Mouse (Mus musculus): ENCODE results near the gene Fbxo8.

The Fbxo8 gene

DNA sequence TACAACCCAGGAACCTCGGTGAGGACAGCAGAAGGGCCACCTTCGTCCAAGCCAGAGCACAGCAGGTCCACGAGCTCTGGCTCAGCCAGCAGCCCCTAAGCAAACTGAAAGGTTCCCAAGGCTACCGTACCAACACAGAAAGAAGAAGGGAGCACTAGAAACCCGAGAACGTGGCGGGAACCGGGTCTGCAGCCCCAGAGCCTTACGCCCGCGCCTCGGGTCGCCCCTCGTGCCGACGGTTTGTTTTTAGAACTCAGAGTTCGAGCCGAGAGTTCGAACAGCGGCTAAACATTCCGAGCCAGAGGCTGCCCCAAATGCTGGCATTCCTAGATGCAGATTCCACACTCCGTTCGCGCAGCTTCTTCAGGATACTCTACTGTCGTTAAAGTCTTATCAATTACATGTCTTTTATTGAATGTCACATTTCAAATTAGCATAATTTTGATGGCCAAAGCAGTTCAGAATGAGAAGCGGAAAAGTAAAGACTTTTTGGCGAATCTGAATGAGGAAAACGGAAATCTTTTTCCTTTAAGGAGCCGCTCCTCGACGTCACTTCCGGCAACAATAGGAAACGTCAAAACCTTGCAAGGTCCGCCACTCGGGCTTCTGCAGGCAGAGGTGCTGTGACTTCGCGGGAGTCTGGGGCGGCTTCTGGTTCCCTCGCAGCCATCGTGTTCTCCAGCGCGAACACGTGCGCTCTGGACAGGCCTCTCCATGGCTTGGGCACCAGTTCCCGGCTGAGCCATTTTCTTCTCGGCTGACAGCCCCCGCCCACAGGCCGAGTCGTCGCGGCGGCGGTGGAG is at the start of gene Fbxo8, which contains the start of gene Cep44:
Fbxo8 (plus strand) TSS at position 533 of the 803 bp plus-strand sequence.
Cep44 (minus strand) TSS at position 490 of the 803 bp plus-strand sequence.
- DNase-seq (ENCODE audit: low spot score in 2 of 2): peak; percentile 58 to 76

DNA sequence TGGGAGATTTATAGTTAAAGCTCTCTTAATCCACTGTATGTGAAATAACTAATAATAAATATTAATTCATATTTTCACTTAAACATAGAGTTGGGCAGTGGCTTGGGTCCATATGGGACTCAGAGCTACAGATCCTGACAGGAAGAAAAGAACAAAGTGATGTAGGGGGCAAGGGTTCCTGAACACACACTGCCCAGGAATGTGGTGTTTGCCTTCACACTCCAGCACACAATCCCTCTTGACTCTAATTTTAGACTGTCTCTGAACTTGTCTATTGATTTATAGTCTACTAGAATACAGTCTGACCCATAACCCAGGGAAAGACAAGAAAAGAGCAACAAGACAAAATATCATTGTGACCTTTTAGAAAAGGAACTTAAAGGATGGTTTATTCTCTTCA is 49.0 kb upstream of the Fbxo8 start:
- DNase-seq (ENCODE audit: low spot score in 2 of 2): no peak

DNA sequence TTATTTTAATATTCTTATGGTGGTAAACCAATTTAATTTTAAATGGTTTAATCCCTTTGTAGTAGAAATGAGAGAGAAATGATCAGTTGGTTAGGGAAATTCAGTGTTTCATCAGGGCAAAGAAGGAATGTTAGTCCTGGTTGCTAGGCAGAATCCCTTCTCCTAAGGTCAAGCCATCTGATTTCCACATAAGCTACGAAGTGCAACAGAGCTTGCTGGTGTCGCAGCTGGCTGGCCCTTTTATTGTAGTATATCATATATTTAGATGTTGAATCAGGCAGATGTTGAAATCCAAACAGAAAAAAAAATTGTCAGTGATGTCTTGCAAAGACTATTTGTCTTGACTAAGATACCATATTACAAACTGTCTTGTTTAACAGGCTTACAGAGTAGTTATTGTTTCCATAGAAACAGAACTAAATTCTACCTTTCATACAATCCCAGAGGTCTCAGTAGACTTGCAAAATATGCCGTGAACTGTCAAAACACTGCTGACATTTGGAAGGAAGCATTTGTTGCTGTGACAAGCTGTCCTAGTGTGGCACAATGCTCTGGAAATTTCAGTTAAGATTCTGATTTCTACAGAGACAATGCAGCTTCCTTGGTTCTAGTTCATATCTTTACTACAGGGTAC is 42.5 kb upstream of the Fbxo8 start:
- no peak for DNase-seq (ENCODE audit: low spot score in 2 of 2)

DNA sequence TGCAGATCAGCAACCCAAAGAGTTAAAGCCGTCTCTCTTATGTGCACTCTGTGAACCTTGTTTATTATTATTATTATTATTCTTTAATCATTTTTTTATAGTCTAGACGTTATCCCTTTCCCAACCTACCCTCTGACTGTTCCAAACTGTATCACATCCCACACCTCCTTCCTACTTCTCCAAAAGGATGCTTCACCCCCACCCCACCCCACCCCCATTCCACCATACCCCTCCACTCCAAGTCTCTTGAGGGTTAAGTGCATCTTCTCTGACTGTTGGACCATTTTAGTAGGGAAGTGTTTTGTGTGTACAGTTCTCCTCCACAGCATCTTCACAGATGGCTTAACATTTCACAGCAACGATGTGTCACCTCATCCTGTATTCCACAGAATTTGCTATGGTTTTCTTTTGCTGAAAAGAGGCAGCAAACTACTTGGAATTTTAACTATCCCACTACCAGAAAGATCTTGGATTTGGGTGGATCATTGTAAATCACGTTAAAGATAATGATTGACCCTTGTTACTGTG is 41.9 kb upstream of the Fbxo8 start:
- DNase-seq (ENCODE audit: low spot score in 2 of 2): no peak

DNA sequence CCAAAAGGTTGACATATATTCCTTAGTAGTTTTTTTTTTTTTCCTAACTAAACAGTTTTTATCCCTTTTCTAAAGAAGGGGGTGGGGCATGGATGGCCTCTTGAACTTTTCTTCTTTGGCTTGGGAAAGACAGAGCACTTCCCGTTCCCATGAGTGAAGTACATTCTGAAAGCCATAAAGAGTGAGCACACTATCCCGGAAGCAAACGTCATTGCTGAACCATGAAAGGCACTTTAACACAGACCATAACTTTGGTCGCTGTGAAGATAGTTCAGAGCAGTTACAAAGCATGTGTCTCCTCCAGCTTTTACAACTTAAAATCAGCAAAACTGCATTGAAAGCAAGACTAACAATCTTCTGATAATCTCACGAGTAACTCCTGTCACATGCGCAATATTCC is 32.0 kb upstream of the Fbxo8 start:
- no peak for DNase-seq (ENCODE audit: low spot score in 2 of 2)

DNA sequence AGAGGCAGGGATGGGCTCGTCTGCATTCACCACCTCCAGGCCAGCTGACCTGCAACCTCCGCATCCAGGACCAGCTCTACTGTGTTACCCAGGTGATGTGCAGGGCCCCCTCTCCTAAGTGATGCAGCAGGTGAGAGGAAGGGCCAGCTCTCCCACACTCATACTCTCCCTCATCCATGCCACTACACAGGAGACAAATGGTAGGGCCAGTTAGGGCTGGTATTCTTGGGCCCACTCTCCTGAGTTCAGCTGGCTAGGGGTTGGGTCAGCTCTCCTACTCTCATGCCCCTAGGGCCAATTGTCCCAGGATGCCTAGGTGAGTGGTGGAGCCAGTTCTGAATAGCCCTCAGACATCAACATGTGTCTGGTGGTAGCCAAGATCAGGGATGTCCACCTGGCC is 30.6 kb upstream of the Fbxo8 start:
- DNase-seq (ENCODE audit: low spot score in 2 of 2): no peak

DNA sequence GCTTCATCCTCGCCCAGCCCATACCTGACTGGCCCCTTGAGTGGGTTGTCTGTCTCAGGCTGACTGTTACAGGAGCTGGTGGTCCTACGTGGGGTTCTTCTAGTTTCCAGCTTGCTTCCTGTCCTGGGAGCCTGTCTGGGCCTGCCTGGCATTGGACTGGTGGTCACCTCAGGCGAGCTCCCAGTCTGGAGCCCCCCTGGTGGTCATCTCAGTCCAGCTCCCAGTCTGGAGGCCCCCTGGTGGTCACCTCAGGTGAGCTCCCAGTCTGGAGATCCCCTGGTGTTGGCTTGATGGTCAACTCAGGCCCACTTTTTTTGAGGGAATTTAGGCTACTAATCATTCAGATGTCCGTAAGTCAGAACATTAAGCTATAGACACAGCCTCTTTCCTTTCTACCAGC is 29.8 kb upstream of the Fbxo8 start:
- DNase-seq (ENCODE audit: low spot score in 2 of 2): no peak

DNA sequence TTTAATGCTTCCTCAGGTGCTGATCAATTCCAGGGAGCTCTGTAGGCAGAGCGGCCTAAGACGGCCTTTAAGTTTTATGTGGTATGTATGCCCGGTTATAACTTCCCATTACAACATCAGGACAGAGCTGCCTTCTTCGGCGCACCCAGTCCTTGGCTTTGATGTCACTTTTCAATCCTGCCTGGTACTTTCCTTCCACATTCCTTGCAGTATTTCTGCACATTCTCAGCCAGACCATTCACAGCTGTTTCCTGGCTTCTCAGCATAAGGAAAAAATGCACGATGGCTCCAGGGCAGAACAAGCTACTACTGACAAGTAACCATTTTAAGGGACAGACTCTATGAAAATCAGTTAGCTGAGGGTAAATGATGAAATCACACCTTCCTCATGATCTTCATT is 22.0 kb upstream of the Fbxo8 start:
- DNase-seq (ENCODE audit: low spot score in 2 of 2): no peak

DNA sequence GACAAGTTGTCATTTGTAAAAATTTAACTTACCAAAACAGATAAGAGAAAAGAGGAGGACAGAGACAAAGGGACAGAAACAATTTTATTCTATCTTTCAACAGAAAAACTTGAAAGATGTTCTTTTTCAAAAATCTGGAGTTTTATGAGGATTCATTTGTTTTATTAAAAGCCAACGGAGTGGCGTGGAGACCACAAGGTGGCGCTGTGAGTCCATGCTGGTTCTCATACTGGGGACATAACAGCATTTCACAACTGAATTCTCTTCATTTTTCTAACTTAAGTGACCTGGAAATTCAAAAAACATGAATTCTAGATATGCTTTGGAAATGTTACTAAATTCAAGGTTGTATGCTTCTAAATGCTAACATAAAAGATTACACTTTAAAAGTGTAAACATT is 20.5 kb upstream of the Fbxo8 start:
- peak in 1 of 2 experiments; percentile 50 for DNase-seq (ENCODE audit: low spot score in 2 of 2)

DNA sequence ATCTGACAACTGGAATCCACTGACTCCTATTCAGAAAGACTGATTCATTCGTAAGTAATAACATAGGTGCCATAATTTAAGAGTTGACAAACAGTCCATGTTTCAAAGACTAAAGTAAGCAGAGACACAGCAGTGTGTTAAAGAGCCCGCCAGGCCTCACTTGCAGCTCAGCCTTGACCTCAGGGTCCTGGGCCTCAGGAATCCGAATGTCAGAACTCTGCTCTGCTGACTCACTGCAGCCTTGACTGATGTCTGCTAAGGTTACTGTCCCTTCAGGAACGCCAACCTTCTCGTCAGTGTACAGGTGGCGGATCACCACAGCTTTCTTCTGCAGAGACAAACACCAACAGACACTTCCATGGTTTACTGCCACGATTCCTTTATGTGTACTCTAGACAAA is 10.2 kb upstream of the Fbxo8 start:
- DNase-seq (ENCODE audit: low spot score in 2 of 2): no peak

DNA sequence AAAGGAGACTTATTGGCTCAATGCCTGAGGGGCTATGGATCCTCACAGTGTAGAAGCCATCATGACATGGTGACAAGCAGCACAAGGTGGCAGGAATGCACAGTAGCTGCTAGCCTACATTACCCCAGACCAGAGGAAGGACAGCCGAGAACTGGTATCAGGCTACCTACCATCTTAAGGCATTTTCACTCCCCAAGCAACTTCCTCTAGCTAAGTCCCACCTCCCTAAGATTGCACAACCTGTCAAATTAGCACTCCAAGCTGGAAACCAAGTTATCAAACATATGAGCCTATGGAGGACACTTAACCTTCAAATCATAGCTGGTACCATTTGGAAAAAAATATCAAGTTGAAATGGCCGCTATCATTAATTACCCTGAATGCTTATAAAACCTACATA is 3.0 kb upstream of the Fbxo8 start:
- DNase-seq (ENCODE audit: low spot score in 2 of 2): no peak

DNA sequence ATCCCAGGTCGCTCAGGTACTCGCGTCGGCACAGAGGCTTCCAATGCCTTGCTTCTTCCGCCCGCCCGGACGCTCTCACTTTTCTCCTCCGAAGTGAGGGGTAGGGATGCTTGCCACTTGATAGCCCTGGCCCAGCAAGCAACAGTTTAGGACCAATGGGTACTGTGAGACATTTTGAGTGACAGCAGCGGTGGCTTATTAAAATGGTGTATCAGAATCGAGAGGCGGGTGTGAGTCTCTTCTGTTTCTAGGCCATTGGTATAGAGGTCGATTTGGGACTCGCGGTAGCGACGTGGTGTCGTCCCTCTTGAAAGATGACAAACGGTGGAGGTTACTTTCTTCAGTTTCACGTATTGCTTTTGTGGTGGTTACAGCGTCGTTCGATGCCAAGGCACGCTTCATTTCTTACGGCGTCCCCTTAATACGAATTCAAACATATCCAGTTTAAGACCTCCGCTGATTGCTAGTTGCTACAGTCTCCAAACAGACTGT is 517 bp downstream of the Fbxo8 start:
- peak; percentile 87 to 88 for DNase-seq (ENCODE audit: low spot score in 2 of 2)

DNA sequence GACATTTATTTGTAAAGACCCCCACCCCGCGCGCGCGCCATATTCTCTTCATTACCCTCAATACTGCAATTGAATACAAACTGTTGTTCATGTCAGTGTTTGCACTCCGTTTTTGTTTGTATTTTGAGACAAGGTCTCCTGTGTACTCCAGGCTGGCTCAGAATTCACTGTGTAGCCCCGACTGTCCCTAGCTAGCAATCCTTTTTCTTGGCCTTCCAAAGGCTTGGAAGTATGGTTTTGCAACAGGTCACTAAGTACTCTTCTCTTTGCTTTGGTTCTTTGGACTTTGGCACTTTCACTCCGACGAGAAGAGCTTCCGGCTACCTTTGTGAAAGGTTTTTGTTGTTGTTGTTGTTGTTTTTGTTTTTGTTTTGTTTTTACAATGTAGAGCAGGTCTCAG is 1.2 kb downstream of the Fbxo8 start:
- DNase-seq (ENCODE audit: low spot score in 2 of 2): no peak

DNA sequence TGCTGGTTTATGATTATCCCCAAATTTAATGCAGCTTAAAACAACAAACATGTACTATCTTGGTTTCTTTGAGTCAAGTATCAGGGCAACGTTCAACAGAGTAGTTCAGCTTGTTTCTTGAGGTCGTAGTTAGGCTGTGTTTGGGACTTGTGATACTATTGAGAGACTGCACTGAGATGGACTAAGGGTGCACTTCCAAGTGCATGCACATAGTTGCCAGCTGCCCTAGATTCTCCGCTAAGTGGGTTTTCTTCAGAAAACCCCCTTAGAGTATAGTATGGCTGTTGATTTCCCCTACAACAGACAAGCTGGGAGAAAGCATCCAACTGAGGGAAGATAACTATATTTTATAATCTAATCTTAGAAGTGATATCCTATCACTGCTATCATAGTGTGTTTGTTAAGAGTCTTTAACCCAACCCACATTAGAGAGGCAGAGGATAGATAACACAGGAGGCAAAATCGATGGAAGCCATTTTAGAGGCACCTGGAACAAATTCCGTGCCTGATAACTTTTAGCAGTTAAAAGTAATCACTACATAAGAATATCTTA is 1.7 kb downstream of the Fbxo8 start:
- DNase-seq (ENCODE audit: low spot score in 2 of 2): no peak

DNA sequence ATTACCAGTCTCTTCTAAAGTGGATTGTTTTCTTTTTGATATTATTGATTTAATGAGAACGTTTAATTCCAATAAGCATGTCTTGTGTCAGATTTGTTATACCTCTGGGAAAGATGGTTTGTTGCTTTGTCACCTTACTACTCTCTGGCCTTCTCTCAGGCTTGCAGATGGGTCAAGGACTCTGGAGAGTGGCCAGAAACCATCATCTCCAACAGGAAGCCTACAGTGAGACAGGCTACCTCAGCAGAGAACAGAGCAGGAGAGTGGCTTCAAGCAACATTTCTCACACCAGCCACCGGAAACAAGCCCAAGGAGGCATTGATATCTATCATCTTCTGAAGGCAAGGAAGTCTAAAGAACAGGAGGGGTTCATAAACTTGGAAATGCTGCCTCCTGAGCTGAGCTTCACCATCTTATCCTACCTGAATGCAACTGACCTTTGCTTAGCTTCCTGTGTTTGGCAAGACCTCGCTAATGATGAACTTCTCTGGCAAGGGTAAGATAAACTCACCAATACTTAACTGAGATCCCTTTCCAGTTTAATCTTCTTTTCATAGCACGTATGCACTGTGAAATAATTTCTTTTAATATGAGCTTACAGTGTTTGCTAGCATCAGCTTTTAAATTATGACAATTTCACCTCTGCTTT is 13.6 kb downstream of the Fbxo8 start:
- DNase-seq (ENCODE audit: low spot score in 2 of 2): no peak

DNA sequence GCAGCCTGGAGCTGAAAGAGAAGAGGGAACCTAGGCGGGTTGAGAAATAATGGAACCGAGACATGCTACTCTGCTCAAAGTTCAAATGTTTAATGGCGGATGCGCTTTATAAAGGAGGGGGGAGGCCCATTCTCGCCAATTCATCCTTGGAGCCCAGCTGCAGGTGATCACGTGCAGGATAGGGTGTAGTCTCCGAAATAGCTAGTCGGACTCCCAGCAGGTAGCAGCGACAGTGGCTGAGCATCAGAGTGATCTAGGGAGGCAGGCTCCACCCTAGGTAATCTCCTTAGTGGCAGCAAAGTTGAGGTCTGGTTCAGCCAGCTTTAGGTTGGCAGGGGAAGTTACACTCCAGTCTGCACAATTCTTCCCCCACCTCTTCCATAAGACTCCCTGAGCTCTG is 16.0 kb downstream of the Fbxo8 start:
- DNase-seq (ENCODE audit: low spot score in 2 of 2): no peak

DNA sequence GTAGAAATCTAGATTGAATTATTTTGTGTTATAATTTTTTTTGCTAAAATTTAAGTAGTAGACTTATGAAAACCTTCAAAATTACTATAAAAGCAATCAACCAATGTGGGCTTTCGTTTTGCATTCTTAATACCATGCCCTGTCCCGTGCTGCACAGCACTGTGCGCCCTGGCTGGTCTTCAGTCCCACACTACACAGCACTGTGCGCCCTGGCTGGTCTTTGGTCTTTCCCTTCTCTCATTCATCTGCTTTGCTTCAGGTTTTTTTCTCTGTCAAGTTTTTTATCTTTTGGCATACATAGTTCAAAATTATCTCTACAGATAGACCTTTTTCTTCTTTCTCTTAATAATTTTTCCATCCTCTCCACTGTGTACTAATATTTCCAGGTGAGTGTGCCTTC is 30.0 kb downstream of the Fbxo8 start:
- no peak for DNase-seq (ENCODE audit: low spot score in 2 of 2)

DNA sequence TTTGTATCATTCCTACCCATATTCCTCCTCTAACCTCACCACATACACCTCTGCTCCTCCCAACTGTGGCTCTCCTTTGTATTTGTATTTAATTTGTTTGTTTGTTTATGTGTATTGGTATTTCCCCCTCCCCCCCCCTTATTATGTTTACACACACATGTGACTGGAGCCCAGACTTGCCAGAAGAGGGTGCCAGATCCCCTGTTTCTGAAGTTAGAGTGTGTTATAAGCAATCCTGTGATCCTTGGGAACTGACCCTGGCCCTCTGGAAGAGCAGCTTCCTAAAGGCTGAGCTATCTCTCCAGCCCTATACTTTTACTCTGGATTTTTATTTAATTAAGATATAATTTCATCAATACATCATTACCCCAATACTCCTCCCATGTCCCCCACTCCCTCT is 32.0 kb downstream of the Fbxo8 start:
- DNase-seq (ENCODE audit: low spot score in 2 of 2): no peak

DNA sequence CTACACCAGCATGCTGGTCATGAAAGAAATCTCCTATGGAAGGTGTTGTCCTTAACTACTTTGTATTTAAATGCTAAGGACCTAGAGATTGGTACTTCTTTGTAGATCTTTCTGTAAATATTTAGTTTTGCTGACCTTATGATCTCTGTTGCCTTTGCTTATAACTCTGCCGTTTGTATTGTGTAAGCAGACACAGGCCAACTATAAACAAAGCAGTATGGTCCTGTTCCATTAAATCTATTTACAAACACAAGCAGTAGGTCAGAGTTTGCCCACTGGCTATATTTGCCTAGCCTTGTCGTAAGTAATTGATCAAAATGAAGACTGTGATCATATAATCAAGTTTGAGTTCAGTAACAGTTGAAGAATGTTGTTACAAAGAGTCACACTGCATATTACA is 38.1 kb downstream of the Fbxo8 start:
- DNase-seq (ENCODE audit: low spot score in 2 of 2): no peak

DNA sequence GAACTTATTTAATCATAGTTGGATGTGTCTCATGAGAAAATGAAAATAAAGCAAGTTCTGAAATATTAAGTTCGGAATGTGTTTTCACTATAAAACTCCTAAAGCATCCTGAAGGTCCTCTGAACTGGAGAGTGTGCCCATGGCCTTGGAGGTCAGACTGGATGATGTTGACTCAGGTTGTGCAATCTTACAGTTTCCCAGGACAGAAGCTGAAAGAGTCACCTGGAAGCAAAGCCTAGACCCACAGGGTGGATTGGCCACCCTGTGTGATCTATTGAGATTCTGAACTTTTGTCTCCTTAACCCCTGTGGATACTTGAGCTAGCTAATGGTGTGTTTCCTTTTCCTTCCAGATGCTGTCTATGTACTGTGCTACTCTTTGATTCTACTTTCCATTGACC is 40.2 kb downstream of the Fbxo8 start:
- no peak for DNase-seq (ENCODE audit: low spot score in 2 of 2)

DNA sequence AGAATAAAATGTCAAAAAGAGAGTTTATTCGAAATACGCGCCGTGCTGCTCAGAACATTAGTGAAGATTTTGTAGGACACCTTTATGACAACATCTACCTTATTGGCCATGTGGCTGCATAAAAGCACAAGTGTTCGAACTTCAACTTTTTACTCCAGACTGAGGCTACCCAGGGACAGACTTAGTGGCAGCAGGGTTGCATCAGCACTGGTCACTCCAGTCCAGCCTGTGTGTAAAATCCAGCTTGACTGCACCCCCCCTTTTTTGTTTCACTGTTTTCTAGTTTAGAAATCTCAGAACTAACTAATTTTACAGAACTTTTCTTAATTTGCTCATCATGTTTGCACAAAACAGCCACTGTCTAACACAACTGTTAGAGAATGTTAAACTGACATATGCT is 40.6 kb downstream of the Fbxo8 start:
- DNase-seq (ENCODE audit: low spot score in 2 of 2): no peak

DNA sequence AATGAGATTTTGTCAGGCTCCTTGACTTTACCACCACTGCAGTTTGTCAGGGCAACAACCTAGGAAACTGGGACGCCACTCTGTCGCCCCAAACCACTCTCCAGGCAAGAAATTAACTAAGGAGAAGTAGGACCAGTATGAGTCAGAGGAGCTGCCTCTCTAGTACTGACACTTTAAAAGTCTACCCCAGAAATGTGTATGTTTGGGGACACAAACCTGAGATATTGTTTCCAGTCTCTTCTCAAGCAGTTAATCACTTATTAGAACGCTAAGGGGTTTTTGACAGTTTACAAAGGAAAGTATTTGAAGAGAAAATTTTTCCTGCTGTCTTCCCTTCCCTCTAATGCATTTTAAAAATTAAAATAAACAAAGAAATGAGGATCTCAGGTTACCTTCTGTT is 55.6 kb downstream of the Fbxo8 start:
- DNase-seq (ENCODE audit: low spot score in 2 of 2): no peak

Measured in frontal cortex, postnatal 10 days (tissue).